Mouse (Mus musculus) embryonic fibroblast, embryonic 13.5 days (primary cell): ENCODE data around the gene Pax8.

Experiments used
- CTCF ChIP-seq: IDR thresholded peaks from 2 replicates; pipeline ENCODE4 v1.5.1; 2011; ENCODE audit warnings: mild to moderate bottlenecking, control low read depth, low read length, moderate library complexity, borderline replicate concordance; ENCODE audit not compliant: insufficient read depth
- POLR2A ChIP-seq: IDR thresholded peaks from 2 replicates; pipeline ENCODE4 v1.6.1; 2011; ENCODE audit warnings: low read depth, mild to moderate bottlenecking, control low read depth, low read length, moderate library complexity

GRCm38 (mm10) chr2:24456841-24457240 is 18.6 kb downstream of the Pax8 start:
- TF ChIP-seq CTCF = no peak
- TF ChIP-seq POLR2A = no peak
